Mouse (Mus musculus) hindbrain, embryonic 15.5 days (tissue): ENCODE measurements around the gene Erc1. TPM values are rescaled to one million over a fixed set of nuclear protein-coding genes. Genes with fewer than 3 reads are reported as not detected.

Experiments
- ATAC-seq: fragments of 200-750 bp; cut with Nextera tagmentation; 2 replicates; pipeline ENCODE4 v1.8.0; 2017; ENCODE audit warnings: low read depth, moderate number of reproducible peaks, moderate TSS enrichment; ENCODE audit not compliant: low FRiP score
- H3K27ac ChIP-seq: fragments of 300-500 bp; sonication (generic); replicated peaks from 2 replicates; pipeline ENCODE4 v1.5.1; 2015; ENCODE audit warnings: mild to moderate bottlenecking, inconsistent platforms
- H3K27me3 ChIP-seq: fragments of 300-500 bp; sonication (generic); 2 replicates; pipeline ENCODE4 v1.6.1; 2015; ENCODE audit warnings: control low read depth, inconsistent platforms
- H3K36me3 ChIP-seq: fragments of 300-500 bp; sonication (generic); 2 replicates; pipeline ENCODE4 v1.6.1; 2015; ENCODE audit warnings: control low read depth, inconsistent platforms
- H3K4me1 ChIP-seq: fragments of 300-500 bp; sonication (generic); replicated peaks from 2 replicates; pipeline ENCODE4 v1.6.1; 2015; ENCODE audit warnings: control low read depth, inconsistent platforms
- H3K4me2 ChIP-seq: fragments of 300-500 bp; sonication (generic); 2 replicates; pipeline ENCODE4 v1.6.1; 2015; ENCODE audit warnings: moderate library complexity, mild to moderate bottlenecking, inconsistent platforms
- H3K4me3 ChIP-seq: fragments of 300-500 bp; sonication (generic); 2 replicates; pipeline ENCODE4 v1.5.1; 2015; ENCODE audit warnings: mild to moderate bottlenecking, inconsistent platforms
- H3K9ac ChIP-seq: fragments of 300-500 bp; sonication (generic); 2 replicates; pipeline ENCODE4 v1.6.1; 2015; ENCODE audit warnings: inconsistent platforms
- H3K9me3 ChIP-seq: fragments of 300-500 bp; sonication (generic); 2 replicates; pipeline ENCODE4 v1.6.1; 2016; ENCODE audit warnings: control low read depth, inconsistent platforms
- WGBS: fragments of 180-500 bp; shearing (Covaris S2); methylation state at CpG from one replicate; pipeline ENCODE4 v1.1.7; 2015; 5-methylcytosine and 5-hydroxymethylcytosine counted together
- polyA plus RNA-seq: library from polyadenylated mRNA; unstranded; fragments of >200 nt; fragmentation: Nextera tagmentation; extraction: Ambion mirVana; gene quantifications from 2 replicates; pipeline ENCODE4 v1.2.1, GENCODE M21; 2015

Gene Erc1
- 47.7 and 54.6 TPM in 2 replicates for polyA plus RNA-seq

DNA sequence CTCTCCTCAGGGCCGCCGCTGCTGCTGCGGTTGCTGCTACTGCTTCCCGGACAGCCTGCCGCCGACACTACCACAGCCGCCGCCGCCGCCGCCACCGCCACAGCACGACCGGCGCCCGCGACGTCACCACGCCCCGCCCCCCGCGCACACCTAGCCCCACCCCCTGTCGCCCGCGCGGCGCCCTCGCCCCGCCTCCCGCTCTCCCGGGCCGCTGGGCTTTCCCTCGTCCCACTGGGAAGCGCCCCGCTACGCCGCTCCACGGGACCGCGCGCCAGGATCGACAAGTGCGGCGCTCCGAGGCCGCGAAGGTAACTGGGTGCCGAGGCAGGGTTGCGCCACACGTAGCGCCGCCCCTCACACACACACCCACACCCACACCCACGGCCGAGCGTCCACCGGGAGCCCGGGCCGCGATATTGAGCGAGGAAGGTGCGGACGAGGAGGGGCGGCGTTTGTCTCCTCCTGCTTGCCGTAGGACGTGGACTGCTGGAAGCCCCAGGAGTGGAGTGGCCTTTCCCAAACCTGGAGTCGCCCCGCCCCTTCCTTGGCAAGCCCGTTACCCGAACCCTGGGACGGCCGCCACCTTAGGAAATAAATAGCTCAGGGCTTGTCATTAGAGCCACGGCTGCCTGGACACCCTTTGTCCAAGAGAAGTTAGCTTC, at the start of gene Erc1:
Gene Erc1, minus strand, starts transcription at position 134 of the 662 bp plus-strand sequence.
- under 1% methylated on average over 46 of the region's 73 CpGs for WGBS
- ATAC-seq, result peak; percentile 96

DNA sequence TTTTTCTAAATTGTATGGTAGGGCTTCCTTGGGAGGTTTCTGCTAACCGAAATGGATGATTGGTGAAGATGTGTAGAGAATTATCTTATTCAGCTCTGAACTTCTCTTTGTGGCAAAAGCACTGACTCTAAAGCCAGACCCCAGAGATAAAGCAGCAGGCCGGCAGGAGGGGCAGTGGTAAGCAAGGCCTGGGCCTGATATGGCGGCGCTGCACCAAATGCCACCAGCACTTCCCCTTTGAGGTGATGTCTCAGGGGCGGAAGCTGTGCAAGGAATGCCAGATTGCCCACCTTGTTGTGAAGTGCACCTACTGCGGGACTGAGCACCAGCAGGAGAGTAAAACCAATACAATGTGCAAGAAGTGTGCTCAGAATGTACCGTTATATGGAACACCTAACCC, 44.7 kb upstream of the Erc1 start:
- Histone ChIP-seq H3K4me2 (no peak overlapping the region), H3K9me3 (no peaks in the 10 kb centered on the region), H3K9ac (no peak overlapping the region), H3K4me1 (no peaks in the 10 kb centered on the region), H3K27me3 (no peaks in the 10 kb centered on the region), H3K36me3 (no peaks in the 10 kb centered on the region), H3K27ac (no peak overlapping the region), H3K4me3 (no peak overlapping the region)
- ATAC-seq, result no peak
- whole genome bisulfite sequencing, result 93% methylated on average over 7 of the region's 7 CpGs

More for the DNA sequence above, at the start of gene Erc1:
- Histone ChIP-seq H3K9ac (peak within 1 kb of the TSS; percentile 96), H3K36me3 (no peaks in the 10 kb centered on the region), H3K4me2 (peak within 1 kb of the TSS; percentile 74), H3K27ac (peak within 1 kb of the TSS; percentile 99), H3K9me3 (no peaks in the 10 kb centered on the region), H3K4me3 (peak within 1 kb of the TSS; percentile 99), H3K4me1 (peaks cover 24% of the 10 kb centered on the region), H3K27me3 (no peaks in the 10 kb centered on the region)

DNA sequence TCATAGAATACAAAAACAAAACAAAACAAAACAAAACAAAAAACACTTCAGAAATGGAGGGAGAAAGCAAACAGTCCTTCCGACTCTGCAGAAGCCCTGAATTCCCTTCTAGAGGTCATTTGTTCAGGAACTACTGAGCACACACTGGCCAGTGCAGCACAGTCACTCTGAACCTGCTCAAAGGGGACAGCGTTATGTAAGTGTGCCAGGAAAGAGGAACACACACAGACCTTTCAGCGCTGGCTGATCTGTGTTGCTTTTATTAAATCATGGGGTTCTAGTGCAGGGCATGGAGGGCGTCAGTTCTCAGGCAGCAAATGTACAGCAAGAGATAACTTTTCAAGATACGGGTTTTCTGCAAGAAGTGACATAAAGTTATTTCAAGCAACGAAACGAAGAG, 35.2 kb upstream of the Erc1 start:
- Histone ChIP-seq H3K27ac (no peak overlapping the region), H3K9ac (no peak overlapping the region), H3K4me2 (no peak overlapping the region), H3K9me3 (no peaks in the 10 kb centered on the region), H3K36me3 (no peaks in the 10 kb centered on the region), H3K4me1 (no peaks in the 10 kb centered on the region), H3K27me3 (no peaks in the 10 kb centered on the region), H3K4me3 (no peak overlapping the region)
- no peak for ATAC-seq
- 83% methylated on average over 7 of the region's 7 CpGs for WGBS

DNA sequence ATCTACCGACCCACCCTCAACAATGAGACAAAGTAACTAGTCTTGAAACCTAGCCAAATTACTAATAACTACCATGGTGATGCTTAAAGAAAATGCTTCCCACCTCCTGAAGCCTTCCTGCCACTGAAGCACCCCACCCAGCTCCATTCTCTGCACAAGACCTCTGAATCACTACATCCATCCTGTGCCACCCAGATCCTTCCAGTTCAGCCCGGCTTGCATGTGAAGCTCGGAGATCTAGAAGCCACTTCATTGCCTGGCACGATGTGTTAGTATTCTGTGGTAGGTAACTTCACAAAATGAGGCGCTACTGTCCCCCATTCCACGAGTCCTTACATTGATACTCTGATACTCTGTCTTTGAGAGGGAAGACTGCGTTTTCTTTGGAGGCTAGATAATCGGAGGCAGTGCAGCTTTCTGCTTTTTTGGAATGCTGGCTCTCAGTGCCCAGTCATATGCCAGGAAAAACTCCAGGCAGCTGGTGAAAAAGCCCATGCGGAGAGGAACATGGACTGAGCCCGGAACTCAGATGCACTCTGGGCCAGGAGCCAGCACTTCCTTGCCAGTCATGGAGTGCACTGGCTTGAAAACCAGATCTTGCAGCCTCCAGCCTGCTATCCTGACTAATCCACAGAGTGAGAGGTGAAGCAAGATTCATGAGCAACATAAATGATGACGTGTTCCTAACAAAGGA, 16.5 kb upstream of the Erc1 start:
- Histone ChIP-seq H3K4me1 (no peaks in the 10 kb centered on the region), H3K4me2 (0 out of 2 replicates have a peak overlapping the region, but pooled peaks have one; percentile 7), H3K9me3 (no peaks in the 10 kb centered on the region), H3K36me3 (no peaks in the 10 kb centered on the region), H3K9ac (no peak overlapping the region), H3K27me3 (no peaks in the 10 kb centered on the region), H3K27ac (peak overlapping the region; percentile 44; the same call in 1 of the 2 replicates), H3K4me3 (no peak overlapping the region)
- peak; percentile 75 for ATAC-seq
- 75% methylated on average over 11 of the region's 11 CpGs for WGBS

DNA sequence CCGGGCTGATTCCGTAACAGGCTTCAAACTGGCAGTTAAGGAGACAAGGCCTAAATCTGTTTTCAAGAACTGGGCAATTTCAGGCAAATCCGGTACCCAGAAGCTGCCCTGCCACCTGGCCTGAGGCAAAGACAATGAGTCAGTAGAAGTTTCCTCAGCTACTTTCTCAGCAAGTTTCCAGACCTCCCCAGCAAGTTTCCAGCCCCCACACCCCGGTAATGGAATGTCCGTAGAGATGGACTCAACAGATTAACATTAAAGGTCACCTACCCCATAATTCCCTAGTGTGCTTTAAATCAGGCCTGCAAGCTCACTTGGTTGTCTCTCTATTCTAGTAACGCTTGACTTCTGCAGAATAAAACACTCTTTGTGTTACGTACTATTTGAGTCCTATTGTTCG, 13.6 kb upstream of the Erc1 start:
- Histone ChIP-seq H3K4me1 (no peaks in the 10 kb centered on the region), H3K36me3 (no peaks in the 10 kb centered on the region), H3K27ac (no peak overlapping the region), H3K4me2 (no peak overlapping the region), H3K27me3 (no peaks in the 10 kb centered on the region), H3K4me3 (no peak overlapping the region), H3K9ac (no peak overlapping the region), H3K9me3 (no peaks in the 10 kb centered on the region)
- no peak for ATAC-seq
- 43% methylated on average over 8 of the region's 8 CpGs for WGBS

DNA sequence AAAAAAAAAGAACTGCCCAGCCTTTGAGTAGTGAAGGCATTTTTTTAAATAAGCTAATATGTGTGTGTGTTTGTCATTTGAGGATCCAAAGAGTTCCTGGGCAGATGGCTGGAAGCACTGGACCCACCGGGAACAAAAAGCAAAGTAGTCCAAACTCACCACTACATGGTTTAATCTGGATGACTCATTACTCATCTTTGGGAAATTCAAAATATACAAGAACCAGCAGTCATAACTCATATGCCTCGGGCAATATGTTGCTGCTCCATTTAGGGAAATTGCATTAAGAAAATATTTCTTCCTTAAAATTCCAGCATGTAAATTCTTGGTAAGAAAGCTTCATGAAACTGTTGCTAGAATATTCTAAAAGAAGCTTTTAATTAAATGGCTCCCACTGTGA, 12.3 kb upstream of the Erc1 start:
- no peaks in the 10 kb centered on the region for H3K27me3 ChIP-seq
- no peak for ATAC-seq
- H3K36me3 ChIP-seq, result no peaks in the 10 kb centered on the region
- H3K9me3 ChIP-seq, result no peaks in the 10 kb centered on the region
- no peak overlapping the region for H3K9ac ChIP-seq
- no peak overlapping the region for H3K4me3 ChIP-seq
- H3K4me1 ChIP-seq, result no peaks in the 10 kb centered on the region
- WGBS, result 94% methylated on average over 2 of the region's 2 CpGs
- no peak overlapping the region for H3K4me2 ChIP-seq
- no peak overlapping the region for H3K27ac ChIP-seq

DNA sequence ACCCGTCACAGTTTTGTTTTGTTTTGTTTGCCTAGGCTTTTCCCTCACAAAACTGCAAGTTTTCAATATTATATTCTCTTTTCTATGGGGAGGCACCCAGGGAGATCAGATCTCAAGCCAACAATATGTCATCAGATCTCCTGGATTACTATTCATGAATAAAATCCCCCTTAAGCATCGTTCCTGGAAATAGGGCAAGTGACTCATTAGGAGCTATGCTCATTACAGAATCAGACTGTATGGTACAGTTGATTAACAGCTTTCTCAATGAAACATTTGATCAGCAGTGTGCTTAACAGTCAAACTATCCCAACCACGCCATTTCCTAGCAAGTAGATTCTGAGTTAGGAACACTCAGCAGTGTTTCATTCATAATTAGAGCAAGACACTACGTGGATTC, 7.5 kb upstream of the Erc1 start:
- 76% methylated on average over 4 of the region's 4 CpGs for WGBS
- no peak for ATAC-seq
- no peak overlapping the region for H3K4me3 ChIP-seq
- H3K4me2 ChIP-seq, result no peak overlapping the region
- no peaks in the 10 kb centered on the region for H3K4me1 ChIP-seq
- no peak overlapping the region for H3K9ac ChIP-seq
- no peaks in the 10 kb centered on the region for H3K27me3 ChIP-seq
- H3K9me3 ChIP-seq, result no peaks in the 10 kb centered on the region
- H3K27ac ChIP-seq, result no peak overlapping the region
- no peaks in the 10 kb centered on the region for H3K36me3 ChIP-seq

DNA sequence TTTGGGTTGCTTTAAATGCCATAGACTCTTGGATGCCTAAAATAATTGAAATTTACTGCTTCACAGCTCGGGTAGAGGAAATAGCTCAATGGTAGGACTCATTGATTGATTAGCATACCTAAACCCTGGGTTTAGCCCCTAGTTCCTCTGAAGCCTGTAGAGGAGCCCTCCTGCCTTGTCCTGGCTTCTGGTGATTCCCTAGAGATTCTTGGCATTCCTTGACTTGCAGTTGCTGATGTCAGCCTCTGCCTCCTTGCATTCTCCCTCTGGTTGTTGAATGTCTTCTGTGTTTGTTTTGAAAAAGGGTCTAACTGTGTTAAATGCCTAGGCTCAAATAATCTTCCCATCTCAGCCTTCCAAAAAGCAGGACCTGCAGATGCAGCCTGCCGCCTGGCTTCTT, 6.2 kb upstream of the Erc1 start:
- H3K9me3 ChIP-seq, result no peaks in the 10 kb centered on the region
- H3K4me1 ChIP-seq, result peaks cover 4% of the 10 kb centered on the region
- no peak overlapping the region for H3K9ac ChIP-seq
- no peak for ATAC-seq
- 42% methylated on average over 2 of the region's 2 CpGs for WGBS
- no peak overlapping the region for H3K4me2 ChIP-seq
- H3K27ac ChIP-seq, result no peak overlapping the region
- no peaks in the 10 kb centered on the region for H3K27me3 ChIP-seq
- H3K4me3 ChIP-seq, result no peak overlapping the region
- H3K36me3 ChIP-seq, result no peaks in the 10 kb centered on the region

DNA sequence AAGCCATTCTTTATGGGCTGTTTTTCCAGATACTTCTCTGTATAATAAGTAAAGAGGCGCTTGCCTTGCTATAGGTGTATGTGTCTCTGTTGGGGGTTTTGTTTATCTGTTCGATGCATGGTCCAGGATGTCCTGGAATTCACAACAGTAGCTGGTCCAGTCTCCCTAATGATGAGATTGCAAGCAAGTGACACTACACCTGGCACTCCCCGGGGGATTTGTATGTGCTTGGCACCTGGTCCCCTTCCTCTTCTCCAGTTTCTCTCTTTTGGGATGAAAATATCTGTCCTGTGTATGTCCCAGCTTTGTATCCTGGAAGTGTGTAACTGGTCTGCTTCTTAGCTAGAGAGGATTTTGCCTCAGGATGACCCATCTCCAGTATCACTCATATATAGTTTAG, 1.9 kb upstream of the Erc1 start:
- Histone ChIP-seq H3K4me3 (no peak overlapping the region), H3K4me1 (peaks cover 22% of the 10 kb centered on the region), H3K27ac (no peak overlapping the region), H3K36me3 (no peaks in the 10 kb centered on the region), H3K9me3 (no peaks in the 10 kb centered on the region), H3K9ac (no peak overlapping the region), H3K27me3 (no peaks in the 10 kb centered on the region), H3K4me2 (no peak overlapping the region)
- 100% methylated on average over 3 of the region's 3 CpGs for WGBS
- ATAC-seq, result no peak

DNA sequence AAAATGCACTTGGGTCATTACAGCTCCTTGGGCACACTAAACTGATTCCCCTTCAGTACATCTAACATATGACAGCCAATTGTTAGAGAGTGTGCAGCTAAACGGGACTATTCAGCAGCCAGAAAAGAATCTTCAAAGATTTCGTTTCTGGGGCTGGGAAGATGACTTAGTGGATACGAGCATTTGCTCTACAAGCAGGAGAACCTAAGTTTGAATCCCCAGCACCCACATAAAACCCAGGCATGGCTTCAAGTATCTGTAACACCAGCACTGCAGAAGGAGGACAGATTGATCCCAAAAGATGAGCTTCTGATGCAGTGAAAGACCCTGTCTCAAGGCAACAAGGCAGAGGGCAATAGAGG, 1.4 kb upstream of the Erc1 start:
- ATAC-seq, result no peak
- Histone ChIP-seq H3K27ac (peak overlapping the region; percentile 99), H3K9me3 (no peaks in the 10 kb centered on the region), H3K9ac (peak overlapping the region; percentile 96), H3K4me2 (peak overlapping the region; percentile 74), H3K4me3 (peak overlapping the region; percentile 99), H3K36me3 (no peaks in the 10 kb centered on the region), H3K4me1 (peaks cover 24% of the 10 kb centered on the region), H3K27me3 (no peaks in the 10 kb centered on the region)
- WGBS, result 59% methylated on average over 3 of the region's 3 CpGs

DNA sequence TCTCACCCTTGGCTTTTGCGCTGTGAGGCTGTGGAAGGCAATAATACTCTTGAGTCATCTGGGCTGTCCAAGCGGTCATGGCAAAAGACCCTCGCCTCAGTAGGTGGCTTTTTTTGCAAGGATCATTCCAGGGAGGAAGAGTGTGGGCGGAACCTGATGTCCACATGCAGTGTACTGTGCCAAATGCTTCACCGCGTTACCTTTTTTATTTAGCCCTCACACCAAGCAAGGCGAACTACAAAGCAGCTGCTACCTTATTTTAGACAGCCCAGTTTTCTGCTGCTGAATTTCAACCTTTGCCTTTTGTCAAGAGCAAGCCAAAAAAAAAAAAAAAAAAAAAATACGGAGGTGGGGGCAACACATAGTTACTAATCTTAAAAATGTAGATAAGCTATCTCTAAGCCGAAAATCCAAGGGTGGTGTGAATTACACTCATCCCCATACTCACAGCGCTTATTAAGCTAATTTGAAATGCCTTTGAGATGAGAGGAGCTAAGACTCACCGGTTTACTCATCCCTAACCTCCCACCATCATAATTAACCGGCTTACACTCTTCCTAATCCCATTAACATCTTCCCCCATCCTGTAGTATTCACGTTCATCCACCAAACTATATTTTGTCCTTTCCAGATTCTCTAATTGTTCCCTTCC, 855 bp upstream of the Erc1 start:
- ATAC-seq, result no peak; the same call in 1 of the 2 replicates
- Histone ChIP-seq H3K9ac (peak overlapping the region; percentile 96), H3K36me3 (no peaks in the 10 kb centered on the region), H3K9me3 (no peaks in the 10 kb centered on the region), H3K4me2 (peak overlapping the region; percentile 74), H3K27me3 (no peaks in the 10 kb centered on the region), H3K27ac (peak overlapping the region; percentile 99), H3K4me1 (peaks cover 24% of the 10 kb centered on the region), H3K4me3 (peak overlapping the region; percentile 99)
- 19% methylated on average over 13 of the region's 13 CpGs for WGBS

DNA sequence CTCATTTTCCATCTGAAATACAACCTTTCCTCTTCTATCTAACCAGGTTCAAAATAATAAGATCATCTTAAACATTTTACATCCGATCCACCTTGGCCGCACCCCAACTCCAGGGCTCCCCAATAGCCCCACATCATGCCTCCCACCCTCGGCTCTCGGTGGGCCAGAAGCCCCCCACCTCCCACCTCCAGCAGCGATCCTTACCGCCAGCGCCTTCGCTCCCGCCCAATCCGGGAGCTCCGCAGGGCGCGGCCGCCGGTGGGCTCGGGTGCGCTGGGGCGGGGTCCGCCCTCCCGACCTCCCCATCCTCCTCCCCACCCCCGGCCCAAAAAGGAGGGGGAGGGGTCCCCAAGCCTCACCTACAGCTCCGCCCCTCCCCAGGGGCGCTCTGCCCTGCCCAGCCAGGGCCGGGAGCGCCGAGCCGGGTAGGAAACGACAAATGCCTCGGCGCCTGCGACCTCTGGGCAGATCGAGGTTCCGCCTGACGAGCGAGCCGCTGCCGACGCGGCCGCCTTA, 391 bp downstream of the Erc1 start:
- Histone ChIP-seq H3K4me3 (peak overlapping the region; percentile 99), H3K9ac (peak overlapping the region; percentile 96), H3K4me2 (peak overlapping the region; percentile 74), H3K36me3 (no peaks in the 10 kb centered on the region), H3K9me3 (no peaks in the 10 kb centered on the region), H3K4me1 (peaks cover 24% of the 10 kb centered on the region), H3K27me3 (no peaks in the 10 kb centered on the region), H3K27ac (peak overlapping the region; percentile 99)
- no peak; the same call in none of the 2 replicates for ATAC-seq
- WGBS, result under 1% methylated on average over 38 of the region's 40 CpGs
